16 mouse cellular contexts compared by ENCODE assay signal in genomic region chr10:115050674-115051073, GRCm38 (mm10).
DNase-seq lines count a peak whose midpoint lies in the region; ATAC-seq and TF ChIP-seq lines count a peak whose summit lies in the region.
"Had no signal": no experiment of that assay in that cellular context is flagged by ENCODE, and none has a peak within 500 bp of the region (broad histone marks: within the 10 kb centered on the region; RNA-seq: fewer than 3 reads in every experiment).

No protein-coding gene starts in this region.

- DNase-seq in frontal cortex, postnatal 10 days (ENCODE audit: low spot score in 2 of 2) = no peak
- DNase-seq in retina, postnatal 1 day = peak; percentile 22
- DNase-seq in retina, embryonic 14.5 days (ENCODE audit: low spot score) = no peak
- peak; percentile 67 for DNase-seq in cerebellum, adult 9-11 months
- DNase-seq in thymus, postnatal 25 days = no peak
- no peak for DNase-seq in thymus, adult 2 months
- DNase-seq: gastrocnemius, postnatal 14 days; heart, postnatal 36 days; kidney, postnatal 10 days; layer of hippocampus, adult 9-11 months; liver, postnatal 0 days had no signal

- no peaks in the 10 kb centered on the region for H3K4me1 ChIP-seq in thymus, adult 2 months (replicated peaks; ENCODE audit: control insufficient read depth, insufficient read depth, low read length)
- H3K4me1 ChIP-seq: heart, embryonic 12.5 days; limb, embryonic 15.5 days; midbrain, embryonic 12.5 days had no signal

- no peak overlapping the region for H3K27ac ChIP-seq in thymus, adult 2 months (ENCODE audit: control insufficient read depth, insufficient read depth, low read length)
- H3K27ac ChIP-seq: limb, embryonic 15.5 days; midbrain, embryonic 12.5 days had no signal

- WGBS in thymus, adult 2 months = 92% methylated on average over 12 of the region's 12 CpGs

- no peaks in the 10 kb centered on the region for H3K36me3 ChIP-seq in thymus, adult 2 months (ENCODE audit: control insufficient read depth, insufficient read depth, low read length)
- H3K36me3 ChIP-seq: heart, embryonic 12.5 days; limb, embryonic 15.5 days; midbrain, embryonic 12.5 days had no signal

- H3K4me3 ChIP-seq in thymus, adult 2 months (ENCODE audit: control insufficient read depth, insufficient read depth, low read length) = no peak overlapping the region
- H3K4me3 ChIP-seq: heart, embryonic 12.5 days; limb, embryonic 15.5 days; midbrain, embryonic 12.5 days had no signal

- no peaks in the 10 kb centered on the region for H3K27me3 ChIP-seq in thymus, adult 2 months (ENCODE audit: control insufficient read depth, insufficient read depth, low read length)
- H3K27me3 ChIP-seq: heart, embryonic 12.5 days; limb, embryonic 15.5 days; midbrain, embryonic 12.5 days had no signal

- no peak for TF ChIP-seq CTCF in thymus, adult 2 months (IDR thresholded peaks at IDR 0.05; ENCODE audit: borderline replicate concordance, control insufficient read depth, extremely low read depth, insufficient read depth, low read length, poor library complexity)

- TF ChIP-seq POLR2A in thymus, adult 2 months (IDR thresholded peaks at IDR 0.05; ENCODE audit: control insufficient read depth, extremely low read depth, insufficient read depth, low read length, poor library complexity) = no peak

- ATAC-seq in frontal cortex, adult (ENCODE audit: low TSS enrichment) = peak; percentile 4; the same call in 1 of the 2 replicates
- ATAC-seq: intestine, postnatal 0 days; liver, postnatal 0 days had no signal

Comparison
In these comparisons a context has a peak if more than half of its experiments do, and no peak if none do; other contexts are left out.
1. DNase-seq: peak in retina, postnatal 1 day (single experiment) and cerebellum, adult 9-11 months (single experiment); none in frontal cortex, postnatal 10 days (0 of 2), retina, embryonic 14.5 days (single experiment), thymus, postnatal 25 days (single experiment) and thymus, adult 2 months (single experiment).